ENCODE assay signal across 29 mouse cellular contexts in genomic region chr5:91653061-91653915, GRCm38 (mm10).
DNase-seq lines count a peak whose midpoint lies in the region; ATAC-seq and TF ChIP-seq lines count a peak whose summit lies in the region.
"Had no signal": no experiment of that assay in that cellular context is flagged by ENCODE, and none has a peak within 500 bp of the region (broad histone marks: within the 10 kb centered on the region; RNA-seq: fewer than 3 reads in every experiment).

No protein-coding gene starts in this region.

- DNase-seq in frontal cortex, postnatal 10 days (ENCODE audit: low spot score in 2 of 2), result no peak
- DNase-seq in ES-E14 (ENCODE audit: low read depth, low spot score), result no peak
- DNase-seq in brain, embryonic 14.5 days (ENCODE audit: low read depth), result peak; percentile 77
- no peak for DNase-seq in adrenal gland, adult (ENCODE audit: inconsistent age in 2 of 2, low spot score in 1 of 2)
- no peak for DNase-seq in lung, adult 18-20 months
- DNase-seq: adrenal gland, adult 8-10 months; cerebellum, adult 11-12 months; cerebellum, postnatal 10 days; gastrocnemius, postnatal 25 days; heart, adult 11 months; heart, postnatal 36 days; kidney, adult 9 months; kidney, postnatal 10 days; layer of hippocampus, postnatal 36 days; left cerebral cortex, postnatal 4 days; liver, postnatal 0 days; lung, postnatal 4 days; thymus, postnatal 14 days had no signal

- TF ChIP-seq CTCF in brain, embryonic 14.5 days (IDR thresholded peaks at IDR 0.05; ENCODE audit: borderline replicate concordance, extremely low read depth, insufficient read depth, insufficient read length), result no peak

- H3K36me3 ChIP-seq in ES-E14 (ENCODE audit: control insufficient read depth, insufficient read depth, low read length, poor library complexity, severe bottlenecking), result no peaks in the 10 kb centered on the region
- no peaks in the 10 kb centered on the region for H3K36me3 ChIP-seq in forebrain, embryonic 16.5 days (ENCODE audit: control insufficient read depth, insufficient read depth)
- H3K36me3 ChIP-seq: embryonic facial prominence, embryonic 13.5 days; heart, embryonic 10.5 days; hindbrain, embryonic 13.5 days; liver, embryonic 12.5 days; midbrain, embryonic 12.5 days had no signal

- no peak overlapping the region for H3K9ac ChIP-seq in ES-E14 (ENCODE audit: insufficient read depth, low read depth, low read length, poor library complexity, severe bottlenecking)
- H3K9ac ChIP-seq in forebrain, embryonic 16.5 days (replicated peaks; ENCODE audit: low read depth, low read length), result no peak overlapping the region
- H3K9ac ChIP-seq: embryonic facial prominence, embryonic 13.5 days; hindbrain, embryonic 13.5 days; liver, embryonic 12.5 days; liver, postnatal 0 days; midbrain, embryonic 12.5 days had no signal

- no peak for TF ChIP-seq POLR2A in brain, embryonic 14.5 days (IDR thresholded peaks at IDR 0.05; ENCODE audit: borderline replicate concordance, extremely low read depth, insufficient read depth, insufficient read length, poor library complexity, severe bottlenecking)

- no peaks in the 10 kb centered on the region for H3K27me3 ChIP-seq in forebrain, embryonic 16.5 days (replicated peaks; ENCODE audit: control insufficient read depth, insufficient read depth, low read length)
- H3K27me3 ChIP-seq: embryonic facial prominence, embryonic 13.5 days; hindbrain, embryonic 13.5 days; liver, embryonic 12.5 days; megakaryocyte, embryonic 14.5 days; midbrain, embryonic 12.5 days had no signal

- peak overlapping the region; percentile 14; the same call in 1 of the 2 replicates for H3K4me2 ChIP-seq in forebrain, embryonic 16.5 days (ENCODE audit: low read length)
- H3K4me2 ChIP-seq: embryonic facial prominence, embryonic 13.5 days; hindbrain, embryonic 13.5 days; liver, embryonic 12.5 days; midbrain, embryonic 12.5 days had no signal

- peak; percentile 53 for ATAC-seq in frontal cortex, adult (ENCODE audit: low TSS enrichment)
- peak; percentile 81 for ATAC-seq in forebrain, embryonic 16.5 days
- ATAC-seq: activated CD4-positive, CD25-positive, alpha-beta regulatory T cell, adult 4 months; intestine, postnatal 0 days; liver, embryonic 12.5 days; liver, postnatal 0 days; lung, postnatal 0 days had no signal

- H3K4me1 ChIP-seq in ES-E14 (ENCODE audit: control insufficient read depth in 2 of 2, insufficient read depth in 2 of 2, low read length in 2 of 2, poor library complexity in 1 of 2), result no peaks in the 10 kb centered on the region
- peaks cover 8% of the 10 kb centered on the region for H3K4me1 ChIP-seq in forebrain, embryonic 16.5 days (replicated peaks; ENCODE audit: control insufficient read depth, insufficient read depth, low read length)
- H3K4me1 ChIP-seq: heart, embryonic 10.5 days; liver, embryonic 12.5 days; megakaryocyte, embryonic 14.5 days; midbrain, embryonic 12.5 days had no signal

- no peak overlapping the region for H3K27ac ChIP-seq in ES-E14 (ENCODE audit: insufficient read depth, low read depth, low read length, poor library complexity, severe bottlenecking)
- no peak overlapping the region for H3K27ac ChIP-seq in forebrain, embryonic 16.5 days (ENCODE audit: low read length)
- H3K27ac ChIP-seq: embryonic facial prominence, embryonic 13.5 days; heart, embryonic 10.5 days; hindbrain, embryonic 13.5 days; liver, embryonic 12.5 days; midbrain, embryonic 12.5 days had no signal

- WGBS in forebrain, embryonic 16.5 days, result 42% methylated on average over 14 of the region's 14 CpGs

- in situ Hi-C loops in ES-E14 (cut with MboI; ENCODE audit: low sequenced_read_pairs in 2 of 2, unreplicated experiment in 2 of 2), result no loop called here

- H3K9me3 ChIP-seq in ES-E14 (ENCODE audit: control insufficient read depth, insufficient read depth, low read depth, low read length), result no peaks in the 10 kb centered on the region
- no peaks in the 10 kb centered on the region for H3K9me3 ChIP-seq in forebrain, embryonic 16.5 days (ENCODE audit: control insufficient read depth, low read length)
- H3K9me3 ChIP-seq: embryonic facial prominence, embryonic 13.5 days; heart, embryonic 10.5 days; hindbrain, embryonic 13.5 days; liver, embryonic 12.5 days; midbrain, embryonic 12.5 days had no signal

- no peak overlapping the region for H3K4me3 ChIP-seq in ES-E14 (ENCODE audit: insufficient read depth in 1 of 2, low read depth in 1 of 2, low read length in 2 of 2, poor library complexity in 1 of 2, severe bottlenecking in 1 of 2)
- no peak overlapping the region for H3K4me3 ChIP-seq in forebrain, embryonic 16.5 days (replicated peaks; ENCODE audit: low read length)
- H3K4me3 ChIP-seq: embryonic facial prominence, embryonic 13.5 days; heart, embryonic 10.5 days; hindbrain, embryonic 13.5 days; liver, embryonic 12.5 days; megakaryocyte, embryonic 14.5 days; midbrain, embryonic 12.5 days had no signal

TF ChIP-seq in ES-E14, 5 proteins besides CTCF, POLR2A, EP300 and RAD21:
- TF ChIP-seq ZNF384 (IDR thresholded peaks at IDR 0.05; ENCODE audit: low read depth, low read length), result peak; percentile 70
- TF ChIP-seq HCFC1 (IDR thresholded peaks at IDR 0.05; ENCODE audit: borderline replicate concordance, insufficient read depth, low read length), result no peak
TF ChIP-seq in ES-E14: peak in this region for 1.
